Mouse (Mus musculus) mesoderm, embryonic 11.5 days (tissue): ENCODE measurements at regions not wholly inside any gene's neighbourhood (a gene's known extent, or its start where the extent isn't known, plus 50 kb on each side); places are given as distances from the start of the nearest gene placed in this dataset.
A peak's percentile ranks its signal among the peaks of the same experiment; 100 is the strongest.

Experiments used
- DNase-seq: peaks from one replicate; pipeline ENCODE4 v3.0.0-alpha.2; 2012; ENCODE audit warnings: low read depth, low spot score

GRCm38 (mm10) chr7:135767493-135767892 lies 51.3 kb upstream of the Mki67 start:
- DNase-seq: no peak

- no peak for DNase-seq
Measured at GRCm38 (mm10) chr7:135768064-135768463, 51.9 kb upstream of the Mki67 start.

GRCm38 (mm10) chr7:135768592-135768991 lies 52.4 kb upstream of the Mki67 start:
- peak; percentile 78 for DNase-seq

GRCm38 (mm10) chr7:135769082-135769673 lies 53.0 kb upstream of the Mki67 start:
- DNase-seq: no peak

GRCm38 (mm10) chr7:135770051-135770450 lies 53.9 kb upstream of the Mki67 start:
- DNase-seq: no peak

GRCm38 (mm10) chr7:135775832-135776433 lies 59.8 kb upstream of the Mki67 start:
- no peak for DNase-seq

- DNase-seq: no peak
Measured at GRCm38 (mm10) chr7:135790167-135790566, 74.0 kb upstream of the Mki67 start.

GRCm38 (mm10) chr7:135790978-135791377 lies 74.8 kb upstream of the Mki67 start:
- DNase-seq: peak; percentile 72

- no peak for DNase-seq
Measured at GRCm38 (mm10) chr7:135791953-135792690, 76.0 kb upstream of the Mki67 start.

GRCm38 (mm10) chr7:135792918-135793317 lies 76.8 kb upstream of the Mki67 start:
- DNase-seq: peak; percentile 68

- DNase-seq: no peak
Measured at GRCm38 (mm10) chr7:135794238-135794637, 78.1 kb upstream of the Mki67 start.

- DNase-seq: no peak
Measured at GRCm38 (mm10) chr7:135794679-135795078, 78.5 kb upstream of the Mki67 start.

- no peak for DNase-seq
Measured at GRCm38 (mm10) chr7:135798441-135798840, 82.3 kb upstream of the Mki67 start.

GRCm38 (mm10) chr7:135802598-135803121 lies 86.5 kb upstream of the Mki67 start:
- DNase-seq: no peak

- DNase-seq: no peak
Measured at GRCm38 (mm10) chr7:135804730-135805129, 88.6 kb upstream of the Mki67 start.

- no peak for DNase-seq
Measured at GRCm38 (mm10) chr7:135806139-135806538, 90.0 kb upstream of the Mki67 start.

- DNase-seq: no peak
Measured at GRCm38 (mm10) chr7:135806673-135807072, 90.5 kb upstream of the Mki67 start.

- DNase-seq: no peak
Measured at GRCm38 (mm10) chr7:135809167-135809566, 93.0 kb upstream of the Mki67 start.

- no peak for DNase-seq
Measured at GRCm38 (mm10) chr7:135809751-135810379, 93.7 kb upstream of the Mki67 start.

- peak; percentile 12 for DNase-seq
Measured at GRCm38 (mm10) chr7:135810971-135811370, 94.8 kb upstream of the Mki67 start.

GRCm38 (mm10) chr7:135813616-135814015 lies 97.5 kb upstream of the Mki67 start:
- no peak for DNase-seq

GRCm38 (mm10) chr7:135816191-135816590 lies 100.0 kb upstream of the Mki67 start:
- no peak for DNase-seq
